Mouse (Mus musculus): ENCODE results near the gene Mgme1.

- TF ChIP-seq CTCF (IDR thresholded peaks at IDR 0.05; ENCODE audit: insufficient read depth, low read length) (no peak), POLR2A (IDR thresholded peaks at IDR 0.05; ENCODE audit: borderline replicate concordance, extremely low read depth, low read depth, low read length) (no peak)
Measured at GRCm38 (mm10) chr2:144276885-144277284, 6.4 kb downstream of the Mgme1 start.

Measured in lung, adult 2 months (tissue).